ENCODE assay signal across 8 mouse cellular contexts in the genomic region with DNA sequence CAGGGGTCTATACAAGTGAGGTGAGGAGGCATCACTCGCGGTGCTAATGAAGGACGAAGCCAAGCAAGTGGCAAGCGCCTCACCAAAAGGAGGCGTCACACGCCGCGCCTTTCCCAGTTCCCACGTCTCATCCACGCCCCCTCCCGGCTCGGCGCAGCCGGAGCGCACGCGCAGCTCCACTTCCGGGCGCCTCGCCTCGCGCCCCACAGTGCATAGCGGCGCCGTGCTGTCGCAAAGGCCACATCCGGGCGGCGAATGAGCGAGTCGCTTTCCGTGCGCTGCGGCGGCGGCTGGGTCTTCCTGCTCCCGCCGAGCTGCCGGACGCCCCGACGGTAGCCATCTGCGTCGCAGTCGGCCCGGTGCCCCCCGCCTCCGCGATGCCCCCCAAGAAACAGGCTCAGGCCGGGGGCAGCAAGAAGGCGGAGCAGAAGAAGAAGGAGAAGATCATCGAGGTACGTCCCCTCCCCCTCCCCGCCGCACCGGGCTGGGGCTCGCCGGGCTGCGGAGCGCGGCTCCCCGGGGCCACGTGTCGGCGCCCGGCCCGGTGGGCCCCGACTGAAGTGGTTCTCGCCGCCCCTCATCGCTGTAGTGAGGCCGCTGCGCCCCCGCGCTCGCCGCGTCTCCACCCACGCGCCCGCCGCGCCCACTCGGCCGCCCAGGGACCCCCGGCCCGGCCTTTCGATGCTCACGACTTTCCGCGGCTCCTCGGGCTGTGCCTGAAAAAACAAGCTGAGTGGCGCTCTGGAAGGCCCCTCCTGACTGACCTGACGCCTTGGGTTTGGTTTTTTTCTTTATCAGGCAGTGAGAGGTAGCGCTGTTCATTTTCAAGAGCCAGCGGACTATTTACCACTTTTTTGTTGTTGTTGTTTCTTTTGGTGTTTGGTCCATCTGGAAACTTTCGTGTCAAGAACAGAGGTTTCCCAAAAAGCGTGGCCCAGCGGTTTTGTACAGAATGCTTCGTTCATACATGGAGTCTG. TPM values are rescaled to one million over a fixed set of nuclear protein-coding genes. Genes with fewer than 3 reads are reported as not detected.
A peak's percentile ranks its signal among the peaks of the same experiment; 100 is the strongest.
DNase-seq lines count a peak whose midpoint lies in the region; ATAC-seq lines count a peak whose summit lies in the region.

TSS of gene Zc3h15 (plus strand) at position 160 of the 977 bp plus-strand sequence.

- peak within 1 kb of the TSS; percentile 95 for H3K9ac ChIP-seq in forebrain, embryonic 14.5 days (ENCODE audit: low read length)
- peak within 1 kb of the TSS; percentile 88 for H3K9ac ChIP-seq in neural tube, embryonic 15.5 days (replicated peaks)

- DNase-seq in ES-CJ7 (ENCODE audit: low read depth, low spot score) = peak; percentile 95
- DNase-seq in cerebellum, adult 11 months = peak; percentile 93
- peak; percentile 97 for DNase-seq in forebrain, embryonic 14.5 days (ENCODE audit: low spot score)
- DNase-seq in heart, postnatal 14 days = peak; percentile 95 to 96
- peak; percentile 93 for DNase-seq in layer of hippocampus, adult 11-12 months (ENCODE audit: low spot score)
- DNase-seq in lung, adult 18-20 months = peak; percentile 91 to 95
- DNase-seq in testis, postnatal 14 days (ENCODE audit: low spot score) = peak; percentile 92

- intact Hi-C loops in heart, postnatal 14 days (cut with DNase I) = loop anchor here (5.0 kb wide), 2 partner anchors 78 to 128 kb away; partner anchors contain the start of gene Itgav

- WGBS in forebrain, embryonic 14.5 days = under 1% methylated on average over 93 of the region's 100 CpGs
- under 1% methylated on average over 82 of the region's 100 CpGs for WGBS in neural tube, embryonic 15.5 days

- no peaks in the 10 kb centered on the region for H3K36me3 ChIP-seq in forebrain, embryonic 14.5 days (ENCODE audit: control insufficient read depth, insufficient read depth, low read length)
- H3K36me3 ChIP-seq in neural tube, embryonic 15.5 days = no peaks in the 10 kb centered on the region

- no peaks in the 10 kb centered on the region for H3K27me3 ChIP-seq in forebrain, embryonic 14.5 days (replicated peaks; ENCODE audit: control insufficient read depth, insufficient read depth, low read length)
- no peaks in the 10 kb centered on the region for H3K27me3 ChIP-seq in neural tube, embryonic 15.5 days (replicated peaks)

- H3K4me1 ChIP-seq in forebrain, embryonic 14.5 days (ENCODE audit: control insufficient read depth, insufficient read depth, low read length) = 0 out of 2 replicates have a peak, but pooled peaks cover 7% of the 10 kb centered on the region
- peaks cover 34% of the 10 kb centered on the region for H3K4me1 ChIP-seq in neural tube, embryonic 15.5 days

- H3K27ac ChIP-seq in forebrain, embryonic 14.5 days (ENCODE audit: low read depth, low read length) = peak within 1 kb of the TSS; percentile 80
- H3K27ac ChIP-seq in neural tube, embryonic 15.5 days (replicated peaks) = peak within 1 kb of the TSS; percentile 93

- H3K9me3 ChIP-seq in forebrain, embryonic 14.5 days (replicated peaks; ENCODE audit: control insufficient read depth, low read length) = no peaks in the 10 kb centered on the region
- H3K9me3 ChIP-seq in neural tube, embryonic 15.5 days (replicated peaks) = no peaks in the 10 kb centered on the region

- ATAC-seq in forebrain, embryonic 14.5 days = peak; percentile 100
- ATAC-seq in neural tube, embryonic 15.5 days (ENCODE audit: low FRiP score) = peak; percentile 100

- peak within 1 kb of the TSS; percentile 93 for H3K4me3 ChIP-seq in forebrain, embryonic 14.5 days (ENCODE audit: low read depth, low read length)
- H3K4me3 ChIP-seq in neural tube, embryonic 15.5 days (replicated peaks) = peak within 1 kb of the TSS; percentile 80

- H3K4me2 ChIP-seq in forebrain, embryonic 14.5 days (ENCODE audit: low read length) = peak within 1 kb of the TSS; percentile 76
- H3K4me2 ChIP-seq in neural tube, embryonic 15.5 days = peak within 1 kb of the TSS; percentile 65

RNA-seq across cellular contexts. Expression of gene Zc3h15, which starts in this region (rescaled TPM):
- polyA plus RNA-seq in forebrain, embryonic 14.5 days (2014; fragmentation: Nextera tagmentation; extraction: Ambion mirVana) = 132 and 159 TPM in 2 replicates
- 10 to 100 TPM; 49.4 to 50.6 TPM for total RNA-seq in heart, postnatal 14 days (2021)
- 172 and 187 TPM in 2 replicates for polyA plus RNA-seq in neural tube, embryonic 15.5 days (2015; fragmentation: Nextera tagmentation; extraction: Ambion mirVana)

Comparison
In these comparisons a context has a peak if more than half of its experiments do, and no peak if none do; other contexts are left out.
1. Peak in every context shown above with its lines: DNase-seq, ATAC-seq, H3K4me3 ChIP-seq and H3K27ac ChIP-seq.